Mouse (Mus musculus): ENCODE results near the gene Mthfr. TPM values are rescaled to one million over a fixed set of nuclear protein-coding genes. Genes with fewer than 3 reads are reported as not detected.

Mthfr gene
- polyA plus RNA-seq, 1 experiment = 36.3 TPM

- no peak for TF ChIP-seq POLR2A (IDR thresholded peaks at IDR 0.05; ENCODE audit: low read depth, low read length)
- no peak for TF ChIP-seq CTCF (conservative IDR thresholded peaks at IDR 0.05; ENCODE audit: insufficient read depth, insufficient read length, low read depth, low read length)
- Histone ChIP-seq H3K4me1 (ENCODE audit: control insufficient read depth, insufficient read depth, low read length) (peaks cover 14% of the 10 kb centered on the region; the same call in 1 of the 2 replicates), H3K27me3 (replicated peaks; ENCODE audit: control insufficient read depth, insufficient read depth, low read length) (no peaks in the 10 kb centered on the region), H3K36me3 (ENCODE audit: control insufficient read depth, insufficient read depth, low read length) (no peaks in the 10 kb centered on the region), H3K4me3 (ENCODE audit: insufficient read depth, low read depth, low read length) (no peak overlapping the region), H3K27ac (ENCODE audit: insufficient read depth, low read depth, low read length) (no peak overlapping the region)
- DNase-seq = no peak
- 92% methylated on average over 4 of the region's 4 CpGs for WGBS
These were observed 50.3 kb downstream of the Mthfr start for GRCm38 (mm10) chr4:148089166-148089565.

DNA sequence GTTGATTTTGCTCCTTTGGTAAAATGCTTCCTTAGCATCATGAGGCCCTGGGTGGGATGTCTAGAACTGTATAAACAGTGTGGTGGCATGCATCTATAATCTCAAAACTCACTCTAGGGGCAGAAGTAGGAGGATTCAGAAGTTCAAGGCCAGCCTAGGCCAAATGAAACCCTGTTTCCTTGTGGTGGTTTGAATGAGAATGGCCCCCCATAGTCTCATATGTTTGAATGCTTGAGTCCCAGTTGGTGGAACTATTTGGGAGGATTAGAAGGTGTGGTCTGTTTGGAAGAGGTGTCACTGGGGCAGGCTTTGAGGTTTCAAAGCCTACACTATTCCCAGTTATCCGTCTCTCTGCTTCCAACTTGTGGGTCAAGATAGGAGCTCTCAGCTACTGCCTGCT is 52.3 kb downstream of the Mthfr start:
- WGBS = 98% methylated on average over 1 of the region's 1 CpGs
- no peak overlapping the region for H3K4me3 ChIP-seq (ENCODE audit: insufficient read depth, low read depth, low read length)
- no peaks in the 10 kb centered on the region for H3K27me3 ChIP-seq (replicated peaks; ENCODE audit: control insufficient read depth, insufficient read depth, low read length)
- DNase-seq = no peak
- H3K4me1 ChIP-seq (ENCODE audit: control insufficient read depth, insufficient read depth, low read length) = peaks cover 5% of the 10 kb centered on the region; the same call in 1 of the 2 replicates
- no peaks in the 10 kb centered on the region for H3K36me3 ChIP-seq (ENCODE audit: control insufficient read depth, insufficient read depth, low read length)
- H3K27ac ChIP-seq (ENCODE audit: insufficient read depth, low read depth, low read length) = no peak overlapping the region
- TF ChIP-seq POLR2A (IDR thresholded peaks at IDR 0.05; ENCODE audit: low read depth, low read length) = no peak
- TF ChIP-seq CTCF (conservative IDR thresholded peaks at IDR 0.05; ENCODE audit: insufficient read depth, insufficient read length, low read depth, low read length) = no peak

DNA sequence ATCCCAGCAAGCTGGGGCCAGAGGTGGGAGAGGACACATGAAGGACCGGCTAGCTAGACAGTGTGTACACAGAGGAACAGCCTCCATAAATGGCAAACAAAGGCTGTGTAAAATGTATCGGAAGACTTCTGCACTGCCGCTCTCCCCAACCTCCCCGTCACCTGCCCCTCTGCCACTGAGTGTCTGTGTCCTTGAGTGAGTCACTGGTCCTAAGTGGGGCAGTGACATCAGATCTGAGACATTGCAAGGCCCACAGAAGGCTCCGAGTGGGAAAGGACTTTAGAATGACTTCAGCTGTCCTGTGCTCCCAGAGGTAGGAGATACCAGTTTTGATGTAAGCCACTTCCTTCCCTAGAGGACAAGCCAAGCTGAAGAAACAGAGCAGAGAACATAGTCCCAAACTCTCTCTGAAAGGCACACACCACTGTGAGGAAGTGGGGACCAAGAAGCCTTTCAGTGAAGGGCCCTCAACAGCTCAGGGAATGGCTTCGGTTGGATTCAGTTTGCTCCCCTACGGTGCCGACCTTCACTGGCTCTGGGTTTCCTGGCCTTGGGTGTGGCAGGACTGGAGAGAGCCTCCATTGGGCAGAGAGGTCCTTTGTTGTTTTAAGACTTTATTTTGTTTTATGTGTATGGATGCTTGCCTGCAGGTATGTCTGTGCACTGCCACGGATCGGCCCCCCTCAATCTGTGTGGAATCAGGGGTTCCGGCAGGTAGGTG is 53.8 kb downstream of the Mthfr start:
- no peaks in the 10 kb centered on the region for H3K27me3 ChIP-seq (replicated peaks; ENCODE audit: control insufficient read depth, insufficient read depth, low read length)
- 90% methylated on average over 11 of the region's 11 CpGs for WGBS
- no peak for DNase-seq
- no peak for TF ChIP-seq POLR2A (IDR thresholded peaks at IDR 0.05; ENCODE audit: low read depth, low read length)
- no peak for TF ChIP-seq CTCF (conservative IDR thresholded peaks at IDR 0.05; ENCODE audit: insufficient read depth, insufficient read length, low read depth, low read length)
- H3K27ac ChIP-seq (ENCODE audit: insufficient read depth, low read depth, low read length) = no peak overlapping the region
- H3K4me1 ChIP-seq (ENCODE audit: control insufficient read depth, insufficient read depth, low read length) = no peaks in the 10 kb centered on the region; the same call in 1 of the 2 replicates
- no peaks in the 10 kb centered on the region for H3K36me3 ChIP-seq (ENCODE audit: control insufficient read depth, insufficient read depth, low read length)
- no peak overlapping the region for H3K4me3 ChIP-seq (ENCODE audit: insufficient read depth, low read depth, low read length)

DNA sequence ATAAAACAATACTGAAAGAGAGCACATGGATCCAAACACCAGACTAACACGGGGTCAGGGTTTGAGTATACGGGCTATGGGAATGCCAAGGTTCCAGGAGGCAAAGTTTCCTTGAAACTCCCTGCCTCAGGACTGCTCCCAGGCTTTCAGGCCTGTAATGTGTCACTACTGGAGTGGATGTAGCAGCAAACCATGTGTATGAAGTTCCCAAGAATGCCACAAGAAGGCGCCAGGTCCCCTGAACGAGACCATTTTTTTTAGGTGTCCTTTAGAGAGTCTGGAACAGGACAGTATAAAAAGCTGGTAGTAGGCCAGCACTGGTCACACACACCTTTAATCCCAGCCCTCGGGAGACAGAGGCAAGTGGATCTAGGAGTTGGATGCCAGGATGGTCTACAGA is 55.3 kb downstream of the Mthfr start:
- TF ChIP-seq POLR2A (IDR thresholded peaks at IDR 0.05; ENCODE audit: low read depth, low read length) = no peak
- TF ChIP-seq CTCF (conservative IDR thresholded peaks at IDR 0.05; ENCODE audit: insufficient read depth, insufficient read length, low read depth, low read length) = no peak
- DNase-seq = no peak
- no peaks in the 10 kb centered on the region for H3K27me3 ChIP-seq (replicated peaks; ENCODE audit: control insufficient read depth, insufficient read depth, low read length)
- 90% methylated on average over 5 of the region's 5 CpGs for WGBS
- no peaks in the 10 kb centered on the region for H3K4me1 ChIP-seq (ENCODE audit: control insufficient read depth, insufficient read depth, low read length)
- no peak overlapping the region for H3K27ac ChIP-seq (ENCODE audit: insufficient read depth, low read depth, low read length)
- no peaks in the 10 kb centered on the region for H3K36me3 ChIP-seq (ENCODE audit: control insufficient read depth, insufficient read depth, low read length)
- H3K4me3 ChIP-seq (ENCODE audit: insufficient read depth, low read depth, low read length) = no peak overlapping the region

DNA sequence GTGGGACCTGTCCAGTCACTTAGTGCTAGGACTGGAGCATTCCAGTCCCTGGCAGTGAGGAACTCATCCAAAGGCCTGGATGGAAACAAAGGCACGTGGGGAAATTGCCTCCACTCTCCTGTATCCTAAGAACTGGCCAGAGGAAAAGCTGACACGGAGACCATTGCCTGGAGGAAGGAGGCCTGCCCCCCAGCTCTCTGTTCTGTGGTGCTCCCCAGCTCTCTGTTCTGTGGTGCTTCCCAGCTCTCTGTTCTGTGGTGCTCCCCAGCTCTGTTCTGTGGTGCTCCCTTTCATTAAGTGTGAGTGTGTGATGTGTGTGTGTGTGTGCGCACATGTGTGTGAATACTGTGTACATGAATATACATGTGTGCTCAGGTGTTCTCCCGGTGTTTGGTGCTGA is 56.2 kb downstream of the Mthfr start:
- WGBS = 78% methylated on average over 4 of the region's 4 CpGs
- H3K4me1 ChIP-seq (ENCODE audit: control insufficient read depth, insufficient read depth, low read length) = no peaks in the 10 kb centered on the region
- H3K4me3 ChIP-seq (ENCODE audit: insufficient read depth, low read depth, low read length) = no peak overlapping the region
- no peaks in the 10 kb centered on the region for H3K36me3 ChIP-seq (ENCODE audit: control insufficient read depth, insufficient read depth, low read length)
- no peak for DNase-seq
- no peaks in the 10 kb centered on the region for H3K27me3 ChIP-seq (replicated peaks; ENCODE audit: control insufficient read depth, insufficient read depth, low read length)
- TF ChIP-seq POLR2A (IDR thresholded peaks at IDR 0.05; ENCODE audit: low read depth, low read length) (no peak), CTCF (conservative IDR thresholded peaks at IDR 0.05; ENCODE audit: insufficient read depth, insufficient read length, low read depth, low read length) (no peak)
- no peak overlapping the region for H3K27ac ChIP-seq (ENCODE audit: insufficient read depth, low read depth, low read length)

GRCm38 (mm10) chr4:148097936-148098335 is 59.1 kb downstream of the Mthfr start:
- DNase-seq = no peak
- 100% methylated on average over 2 of the region's 2 CpGs for WGBS
- TF ChIP-seq CTCF (conservative IDR thresholded peaks at IDR 0.05; ENCODE audit: insufficient read depth, insufficient read length, low read depth, low read length) (no peak), POLR2A (IDR thresholded peaks at IDR 0.05; ENCODE audit: low read depth, low read length) (no peak)
- no peaks in the 10 kb centered on the region for H3K36me3 ChIP-seq (ENCODE audit: control insufficient read depth, insufficient read depth, low read length)
- H3K4me3 ChIP-seq (ENCODE audit: insufficient read depth, low read depth, low read length) = no peak overlapping the region
- H3K27me3 ChIP-seq (replicated peaks; ENCODE audit: control insufficient read depth, insufficient read depth, low read length) = no peaks in the 10 kb centered on the region
- H3K4me1 ChIP-seq (ENCODE audit: control insufficient read depth, insufficient read depth, low read length) = no peaks in the 10 kb centered on the region
- no peak overlapping the region for H3K27ac ChIP-seq (ENCODE audit: insufficient read depth, low read depth, low read length)

DNA sequence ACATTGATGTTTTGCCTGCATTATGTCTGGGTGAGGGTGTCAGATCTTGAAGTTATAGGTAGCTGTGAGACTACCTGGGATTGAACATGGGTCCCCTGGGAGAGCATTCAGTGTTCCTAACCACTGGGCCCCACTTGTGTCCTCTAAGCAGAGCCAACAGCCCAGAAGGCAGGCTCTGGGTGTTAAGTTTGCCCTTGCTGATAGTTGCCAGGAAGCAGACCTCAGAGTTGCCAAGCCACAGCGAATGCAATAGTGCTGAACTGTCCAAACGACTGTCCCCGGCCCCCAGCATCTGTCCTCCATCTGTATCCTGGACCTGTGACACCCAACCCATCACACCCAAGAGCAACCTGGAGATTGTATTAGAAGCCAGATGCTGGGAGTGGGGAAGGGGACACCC is 59.8 kb downstream of the Mthfr start:
- WGBS = 82% methylated on average over 3 of the region's 3 CpGs
- no peak overlapping the region for H3K27ac ChIP-seq (ENCODE audit: insufficient read depth, low read depth, low read length)
- H3K4me1 ChIP-seq (ENCODE audit: control insufficient read depth, insufficient read depth, low read length) = no peaks in the 10 kb centered on the region
- no peak overlapping the region for H3K4me3 ChIP-seq (ENCODE audit: insufficient read depth, low read depth, low read length)
- no peak for DNase-seq
- TF ChIP-seq POLR2A (IDR thresholded peaks at IDR 0.05; ENCODE audit: low read depth, low read length) = no peak
- no peak for TF ChIP-seq CTCF (conservative IDR thresholded peaks at IDR 0.05; ENCODE audit: insufficient read depth, insufficient read length, low read depth, low read length)
- H3K36me3 ChIP-seq (ENCODE audit: control insufficient read depth, insufficient read depth, low read length) = no peaks in the 10 kb centered on the region
- H3K27me3 ChIP-seq (replicated peaks; ENCODE audit: control insufficient read depth, insufficient read depth, low read length) = no peaks in the 10 kb centered on the region
